ENCODE assay signal across 27 mouse cellular contexts in genomic region chr11:69584937-69585336, GRCm38 (mm10). TPM values are rescaled to one million over a fixed set of nuclear protein-coding genes. Genes with fewer than 3 reads are reported as not detected.
DNase-seq lines count a peak whose midpoint lies in the region; ATAC-seq and TF ChIP-seq lines count a peak whose summit lies in the region.
"Had no signal": no experiment of that assay in that cellular context is flagged by ENCODE, and none has a peak within 500 bp of the region (broad histone marks: within the 10 kb centered on the region; RNA-seq: fewer than 3 reads in every experiment).

No protein-coding gene starts in this region.

- H3K4me1 ChIP-seq in CH12.LX (ENCODE audit: control insufficient read depth in 1 of 2, insufficient read depth in 2 of 2) (peaks cover 16 to 48% of the 10 kb centered on the region in 2 experiments), G1E (ENCODE audit: insufficient read depth, low read depth, low read length) (peaks cover 78% of the 10 kb centered on the region)
- H3K4me1 ChIP-seq in liver, embryonic 15.5 days (replicated peaks) = peaks cover 79% of the 10 kb centered on the region
- peaks cover 17% of the 10 kb centered on the region for H3K4me1 ChIP-seq in forebrain, embryonic 13.5 days

- H3K9ac ChIP-seq in CH12.LX (ENCODE audit: insufficient read depth, low read depth) = no peak overlapping the region
- H3K9ac ChIP-seq in liver, embryonic 15.5 days = peak overlapping the region; percentile 28; the same call in 1 of the 2 replicates
- H3K9ac ChIP-seq in forebrain, embryonic 13.5 days = no peak overlapping the region
- H3K9ac ChIP-seq: embryonic facial prominence, embryonic 15.5 days; forebrain, embryonic 12.5 days; limb, embryonic 12.5 days; lung, embryonic 14.5 days; midbrain, embryonic 12.5 days; neural tube, embryonic 12.5 days had no signal

- ATAC-seq in G1E (ENCODE audit: extremely low read depth, insufficient number of reproducible peaks, low FRiP score, poor library complexity, severe bottlenecking) = no peak
- 0 out of 2 replicates have a peak, but pooled peaks have one; percentile 20 for ATAC-seq in erythroid progenitor cell, adult 5-6 weeks (replicated peaks; ENCODE audit: low FRiP score, poor library complexity, severe bottlenecking)
- no peak for ATAC-seq in liver, embryonic 15.5 days (ENCODE audit: insufficient read depth)
- no peak for ATAC-seq in forebrain, embryonic 13.5 days
- ATAC-seq: hindbrain, embryonic 16.5 days; intestine, postnatal 0 days had no signal

- H3K4me2 ChIP-seq in CH12.LX (ENCODE audit: insufficient read depth, low read depth, poor library complexity, severe bottlenecking) = no peak overlapping the region
- peak overlapping the region; percentile 56 for H3K4me2 ChIP-seq in liver, embryonic 15.5 days
- H3K4me2 ChIP-seq in forebrain, embryonic 13.5 days = no peak overlapping the region
- H3K4me2 ChIP-seq: embryonic facial prominence, embryonic 15.5 days; forebrain, embryonic 12.5 days; limb, embryonic 12.5 days; lung, embryonic 14.5 days; midbrain, embryonic 12.5 days; neural tube, embryonic 12.5 days had no signal

- H3K36me3 ChIP-seq in CH12.LX (replicated peaks in 1 of 2; ENCODE audit: control insufficient read depth in 1 of 2, insufficient read depth in 1 of 2, low read length in 1 of 2) = peaks cover 49 to 72% of the 10 kb centered on the region in 2 experiments
- peaks cover 70% of the 10 kb centered on the region for H3K36me3 ChIP-seq in G1E (replicated peaks)
- H3K36me3 ChIP-seq in liver, embryonic 15.5 days (replicated peaks) = peaks cover 36% of the 10 kb centered on the region
- peaks cover 37% of the 10 kb centered on the region for H3K36me3 ChIP-seq in forebrain, embryonic 13.5 days (ENCODE audit: poor library complexity, severe bottlenecking)

- no peak overlapping the region for H3K4me3 ChIP-seq in CH12.LX (replicated peaks in 1 of 3; ENCODE audit: low read depth in 2 of 3, low read length in 2 of 3, poor library complexity in 1 of 3)
- peak overlapping the region; percentile 62; the same call in 1 of the 2 replicates for H3K4me3 ChIP-seq in G1E (ENCODE audit: low read depth, low read length)
- H3K4me3 ChIP-seq in liver, embryonic 15.5 days (replicated peaks) = no peak overlapping the region
- no peak overlapping the region for H3K4me3 ChIP-seq in forebrain, embryonic 13.5 days
- H3K4me3 ChIP-seq: embryonic facial prominence, embryonic 15.5 days; forebrain, embryonic 12.5 days; limb, embryonic 12.5 days; midbrain, embryonic 12.5 days; neural tube, embryonic 12.5 days had no signal

- H3K9me3 ChIP-seq in CH12.LX (replicated peaks; ENCODE audit: low read length) (no peaks in the 10 kb centered on the region), G1E (replicated peaks) (no peaks in the 10 kb centered on the region)
- no peaks in the 10 kb centered on the region for H3K9me3 ChIP-seq in liver, embryonic 15.5 days (replicated peaks)
- H3K9me3 ChIP-seq in forebrain, embryonic 13.5 days (replicated peaks) = no peaks in the 10 kb centered on the region
- H3K9me3 ChIP-seq: embryonic facial prominence, embryonic 15.5 days; forebrain, embryonic 12.5 days; limb, embryonic 12.5 days; midbrain, embryonic 12.5 days; neural tube, embryonic 12.5 days had no signal

- TF ChIP-seq POLR2A in CH12.LX (IDR thresholded peaks at IDR 0.05; ENCODE audit: low read depth, low read length) = peak; percentile 19; the same call in 1 of the 2 replicates

- no peak for TF ChIP-seq CTCF in CH12.LX (conservative IDR thresholded peaks at IDR 0.05 in 1 of 2, IDR thresholded peaks at IDR 0.05 in 1 of 2; ENCODE audit: low read depth in 2 of 2, low read length in 2 of 2)
- TF ChIP-seq CTCF in G1E (IDR thresholded peaks at IDR 0.05; ENCODE audit: low read depth, low read length) = no peak

- in situ Hi-C loops in CH12.LX (cut with MboI; ENCODE audit: low pct_ligation_motif_present, low pct_unique_long_range_greater_than_20kb, low sequenced_read_pairs) = no loop called here

- H3K27me3 ChIP-seq in CH12.LX (replicated peaks) (no peaks in the 10 kb centered on the region), G1E (ENCODE audit: insufficient read depth, low read length) (no peaks in the 10 kb centered on the region)
- H3K27me3 ChIP-seq in liver, embryonic 15.5 days = no peaks in the 10 kb centered on the region
- H3K27me3 ChIP-seq in forebrain, embryonic 13.5 days = no peaks in the 10 kb centered on the region
- H3K27me3 ChIP-seq: embryonic facial prominence, embryonic 15.5 days; forebrain, embryonic 12.5 days; limb, embryonic 12.5 days; midbrain, embryonic 12.5 days; neural tube, embryonic 12.5 days had no signal

- dilution Hi-C loops in CH12.LX (cut with MboI; ENCODE audit: extremely low pct_ligation_motif_present, extremely low pct_unique_long_range_greater_than_20kb, low sequenced_read_pairs) = no loop called here

- 79% methylated on average over 13 of the region's 13 CpGs for WGBS in liver, embryonic 15.5 days (ENCODE audit: insufficient replicate concordance)
- WGBS in forebrain, embryonic 13.5 days = 94% methylated on average over 13 of the region's 13 CpGs

- TF ChIP-seq RAD21 in CH12.LX (IDR thresholded peaks at IDR 0.05; ENCODE audit: low read depth, low read length) = no peak

- H3K79me2 ChIP-seq in CH12.LX (replicated peaks; ENCODE audit: control insufficient read depth, extremely low read depth, insufficient read depth, poor library complexity, severe bottlenecking) = peaks cover 66% of the 10 kb centered on the region

- DNase-seq in CH12.LX (ENCODE audit: extremely low read depth) (no peak), G1E (ENCODE audit: low spot score) (no peak)
- DNase-seq in ovary, postnatal 10 days (ENCODE audit: low spot score) = no peak
- no peak for DNase-seq in cerebellum, adult 11 months
- DNase-seq: adrenal gland, postnatal 10 days; B cell, adult 2 months; cerebellum, postnatal 14 days; gastrocnemius, postnatal 14 days; lung, embryonic 14.5 days; lung, postnatal 4 days; spleen, adult 18-20 months; thymus, postnatal 25 days had no signal

- no peak overlapping the region for H3K27ac ChIP-seq in CH12.LX (ENCODE audit: insufficient read depth, low read depth)
- peak overlapping the region; percentile 88 for H3K27ac ChIP-seq in liver, embryonic 15.5 days (replicated peaks)
- H3K27ac ChIP-seq in forebrain, embryonic 13.5 days = no peak overlapping the region
- H3K27ac ChIP-seq: embryonic facial prominence, embryonic 15.5 days; forebrain, embryonic 12.5 days; limb, embryonic 12.5 days; midbrain, embryonic 12.5 days; neural tube, embryonic 12.5 days had no signal

- no peak for TF ChIP-seq EP300 in CH12.LX (IDR thresholded peaks at IDR 0.05; ENCODE audit: low read length)

RNA-seq across cellular contexts. Expression of gene Trp53, which starts 4.8 kb away (rescaled TPM):
- total RNA-seq in CH12.LX (2012; rRNA removed) (104 and 107 TPM in 2 replicates), CH12.LX (2014; rRNA removed) (15.7 and 24.9 TPM in 2 replicates), G1E (2014; fragmentation: Nextera tagmentation) (228 and 271 TPM in 2 replicates), G1E (2017) (52.1 and 57.4 TPM in 2 replicates)
- polyA plus RNA-seq in CH12.LX (2012; ENCODE audit: insufficient read length, low read depth) (309 and 372 TPM in 2 replicates), G1E (2012) (141 and 175 TPM in 2 replicates)
- 38.2 and 75.9 TPM in 2 replicates for total RNA-seq in erythroid progenitor cell, adult 5-6 weeks (2015; ENCODE audit: low replicate concordance)
- total RNA-seq in erythroid progenitor cell, adult 5-6 weeks (2017; ENCODE audit: low replicate concordance) = 12.2 TPM in 2 replicates
- polyA plus RNA-seq in liver, embryonic 15.5 days (2015; fragmentation: Nextera tagmentation; extraction: Ambion mirVana) = 62.4 and 63.8 TPM in 2 replicates
- polyA plus RNA-seq in forebrain, embryonic 13.5 days (2015; fragmentation: Nextera tagmentation; extraction: Ambion mirVana) = 119 and 129 TPM in 2 replicates

RNA-seq across cellular contexts. Expression of gene Wrap53, which starts 4.9 kb away (rescaled TPM):
- 34.2 and 40.8 TPM in 2 replicates for total RNA-seq in CH12.LX (2012; rRNA removed)
- 25.4 and 26.4 TPM in 2 replicates for total RNA-seq in CH12.LX (2014; rRNA removed)
- 35.3 and 36.0 TPM in 2 replicates for polyA plus RNA-seq in CH12.LX (2012; ENCODE audit: insufficient read length, low read depth)
- total RNA-seq in G1E (2014; fragmentation: Nextera tagmentation) = 20.5 and 26.1 TPM in 2 replicates
- 9.6 and 9.8 TPM in 2 replicates for total RNA-seq in G1E (2017)
- polyA plus RNA-seq in G1E (2012) = 15.7 and 22.0 TPM in 2 replicates
- 13.8 and 48.3 TPM in 2 replicates for total RNA-seq in erythroid progenitor cell, adult 5-6 weeks (2015; ENCODE audit: low replicate concordance)
- 13.5 and 18.4 TPM in 2 replicates for total RNA-seq in erythroid progenitor cell, adult 5-6 weeks (2017; ENCODE audit: low replicate concordance)
- 15.9 and 16.9 TPM in 2 replicates for polyA plus RNA-seq in liver, embryonic 15.5 days (2015; fragmentation: Nextera tagmentation; extraction: Ambion mirVana)
- 32.0 and 35.1 TPM in 2 replicates for polyA plus RNA-seq in forebrain, embryonic 13.5 days (2015; fragmentation: Nextera tagmentation; extraction: Ambion mirVana)

RNA-seq across cellular contexts. Expression of gene Atp1b2, which starts 20.8 kb away (rescaled TPM):
- not detected in 2 replicates for total RNA-seq in CH12.LX (2012; rRNA removed)
- not detected in 2 replicates for total RNA-seq in CH12.LX (2014; rRNA removed)
- 0.09 and 0.11 TPM in 2 replicates for polyA plus RNA-seq in CH12.LX (2012; ENCODE audit: insufficient read length, low read depth)
- total RNA-seq in G1E (2014; fragmentation: Nextera tagmentation) = 84.5 and 116 TPM in 2 replicates
- total RNA-seq in G1E (2017) = 3.6 and 4.8 TPM in 2 replicates
- polyA plus RNA-seq in G1E (2012) = 50.0 and 54.6 TPM in 2 replicates
- 20.9 and 36.5 TPM in 2 replicates for total RNA-seq in erythroid progenitor cell, adult 5-6 weeks (2015; ENCODE audit: low replicate concordance)
- 3.5 and 4.5 TPM in 2 replicates for total RNA-seq in erythroid progenitor cell, adult 5-6 weeks (2017; ENCODE audit: low replicate concordance)
- 14.1 and 14.7 TPM in 2 replicates for polyA plus RNA-seq in liver, embryonic 15.5 days (2015; fragmentation: Nextera tagmentation; extraction: Ambion mirVana)
- polyA plus RNA-seq in forebrain, embryonic 13.5 days (2015; fragmentation: Nextera tagmentation; extraction: Ambion mirVana) = 12.7 and 14.0 TPM in 2 replicates

RNA-seq across cellular contexts. Expression of gene Efnb3, which starts 24.9 kb away (rescaled TPM):
- 1.1 and 1.3 TPM in 2 replicates for total RNA-seq in CH12.LX (2012; rRNA removed)
- total RNA-seq in CH12.LX (2014; rRNA removed) = 0.56 and 1.0 TPM in 2 replicates
- polyA plus RNA-seq in CH12.LX (2012; ENCODE audit: insufficient read length, low read depth) = 2.7 and 2.8 TPM in 2 replicates
- 0.29 and 0.68 TPM in 2 replicates for total RNA-seq in G1E (2014; fragmentation: Nextera tagmentation)
- total RNA-seq in G1E (2017) = 0.27 and 0.29 TPM in 2 replicates
- polyA plus RNA-seq in G1E (2012) = 0.36 and 0.56 TPM in 2 replicates
- total RNA-seq in erythroid progenitor cell, adult 5-6 weeks (2015; ENCODE audit: low replicate concordance) = 2.5 and 2.9 TPM in 2 replicates
- total RNA-seq in erythroid progenitor cell, adult 5-6 weeks (2017; ENCODE audit: low replicate concordance) = 0.77 and 1.1 TPM in 2 replicates
- polyA plus RNA-seq in liver, embryonic 15.5 days (2015; fragmentation: Nextera tagmentation; extraction: Ambion mirVana) = 0.50 and 0.58 TPM in 2 replicates
- 63.1 and 72.0 TPM in 2 replicates for polyA plus RNA-seq in forebrain, embryonic 13.5 days (2015; fragmentation: Nextera tagmentation; extraction: Ambion mirVana)

RNA-seq across cellular contexts. Expression of gene Shbg, which starts 32.8 kb away (rescaled TPM):
- total RNA-seq in CH12.LX (2012; rRNA removed) (not detected in 2 replicates), CH12.LX (2014; rRNA removed) (not detected in 2 replicates), G1E (2014; fragmentation: Nextera tagmentation) (not detected in 2 replicates), G1E (2017) (not detected in 2 replicates)
- polyA plus RNA-seq in CH12.LX (2012; ENCODE audit: insufficient read length, low read depth) (not detected in 2 replicates), G1E (2012) (not detected in 2 replicates)
- not detected in 2 replicates for total RNA-seq in erythroid progenitor cell, adult 5-6 weeks (2015; ENCODE audit: low replicate concordance)
- not detected in 2 replicates for total RNA-seq in erythroid progenitor cell, adult 5-6 weeks (2017; ENCODE audit: low replicate concordance)
- 26.6 and 27.2 TPM in 2 replicates for polyA plus RNA-seq in liver, embryonic 15.5 days (2015; fragmentation: Nextera tagmentation; extraction: Ambion mirVana)
- not detected in 2 replicates for polyA plus RNA-seq in forebrain, embryonic 13.5 days (2015; fragmentation: Nextera tagmentation; extraction: Ambion mirVana)
- total RNA-seq: hematopoietic stem cell, adult 5-6 weeks; layer of hippocampus, postnatal 14 days had no signal
- polyA plus RNA-seq: brain, embryonic 14.5 days; embryonic facial prominence, embryonic 15.5 days; forebrain, embryonic 12.5 days; hindbrain, embryonic 16.5 days; intestine, postnatal 0 days; kidney, embryonic 16.5 days; large intestine, adult 2 months; limb, embryonic 12.5 days; lung, embryonic 14.5 days; midbrain, embryonic 12.5 days; neural tube, embryonic 12.5 days had no signal

Comparison
In these comparisons a context has a peak if more than half of its experiments do, and no peak if none do; other contexts are left out.
1. RNA of gene Atp1b2, which starts 20.8 kb away (polyA plus RNA-seq): 50.0 to 54.6 TPM in G1E, 14.1 to 14.7 TPM in liver, embryonic 15.5 days and 12.7 to 14.0 TPM in forebrain, embryonic 13.5 days; 0.09 to 0.11 TPM in CH12.LX; every median in the first group is over 10 times any median in the second.